Mouse (Mus musculus): ENCODE measurements around the gene Gm5935. TPM values are rescaled to one million over a fixed set of nuclear protein-coding genes. Genes with fewer than 3 reads are reported as not detected.
"Not testable (repeated sequence)": the region's sequence is repeated elsewhere in the genome, so short reads cannot be mapped to it uniquely, and the experiment has no call there.

Gm5935 gene
- polyA plus RNA-seq (2015; fragmentation: Nextera tagmentation; extraction: Ambion mirVana), result not detected in 2 replicates

- not testable (repeated sequence) for H3K27me3 ChIP-seq (replicated peaks); H3K36me3 ChIP-seq; H3K4me3 ChIP-seq (replicated peaks); H3K27ac ChIP-seq; H3K9ac ChIP-seq; H3K4me2 ChIP-seq; H3K9me3 ChIP-seq; ATAC-seq (ENCODE audit: insufficient read depth, low FRiP score, low read depth); H3K4me1 ChIP-seq
- 81% methylated on average over 5 of the region's 5 CpGs for WGBS
These were observed at the start of gene Gm5935 for GRCm38 (mm10) chrX:24775064-24775463. Gene Gm5935, minus strand, starts transcription at chrX:24775164.

Other genes starting within 250 kb of the Gm5935 start
- gene Gm4297, start 200.3 kb downstream of the Gm5935 start, polyA plus RNA-seq (2015; fragmentation: Nextera tagmentation; extraction: Ambion mirVana), result not detected in 2 replicates

All from stomach, embryonic 15.5 days (tissue).